Mouse (Mus musculus): ENCODE results near the gene Rab11fip5.

Rab11fip5 gene

GRCm38 (mm10) chr6:85373951-85374733, at the start of gene Rab11fip5:
TSS of gene Rab11fip5 (minus strand) at chr6:85374634.
- no peak for DNase-seq

GRCm38 (mm10) chr6:85423836-85424379, 49.5 kb upstream of the Rab11fip5 start, which contains the start of gene Noto:
TSS of gene Noto (plus strand) at chr6:85423886.
- DNase-seq = no peak

- DNase-seq = no peak
Observed at GRCm38 (mm10) chr6:85419150-85419549, 44.7 kb upstream of the Rab11fip5 start.

- no peak for DNase-seq
Observed at GRCm38 (mm10) chr6:85415829-85416228, 41.4 kb upstream of the Rab11fip5 start.

- DNase-seq = peak; percentile 40
Observed at GRCm38 (mm10) chr6:85410771-85411273, 36.4 kb upstream of the Rab11fip5 start.

- DNase-seq = no peak
Observed at GRCm38 (mm10) chr6:85409003-85409402, 34.6 kb upstream of the Rab11fip5 start.

GRCm38 (mm10) chr6:85403039-85403438, 28.6 kb upstream of the Rab11fip5 start:
- no peak for DNase-seq

GRCm38 (mm10) chr6:85402613-85403012, 28.2 kb upstream of the Rab11fip5 start:
- no peak for DNase-seq

- DNase-seq = peak; percentile 51
Observed at GRCm38 (mm10) chr6:85399715-85400114, 25.3 kb upstream of the Rab11fip5 start.

GRCm38 (mm10) chr6:85397165-85397564, 22.7 kb upstream of the Rab11fip5 start:
- DNase-seq = peak; percentile 55

- no peak for DNase-seq
Observed at GRCm38 (mm10) chr6:85395360-85395759, 20.9 kb upstream of the Rab11fip5 start.

- peak; percentile 70 for DNase-seq
Observed at GRCm38 (mm10) chr6:85391803-85392202, 17.4 kb upstream of the Rab11fip5 start.

GRCm38 (mm10) chr6:85388608-85389007, 14.2 kb upstream of the Rab11fip5 start:
- DNase-seq = no peak

GRCm38 (mm10) chr6:85382791-85383190, 8.4 kb upstream of the Rab11fip5 start:
- no peak for DNase-seq

GRCm38 (mm10) chr6:85381648-85382020, 7.2 kb upstream of the Rab11fip5 start:
- DNase-seq = no peak

- DNase-seq = no peak
Observed at GRCm38 (mm10) chr6:85380901-85381647, 6.6 kb upstream of the Rab11fip5 start.

- DNase-seq = peak; percentile 88
Observed at GRCm38 (mm10) chr6:85380201-85380900, 5.9 kb upstream of the Rab11fip5 start.

GRCm38 (mm10) chr6:85378629-85379028, 4.2 kb upstream of the Rab11fip5 start:
- DNase-seq = no peak

GRCm38 (mm10) chr6:85377876-85378275, 3.4 kb upstream of the Rab11fip5 start:
- no peak for DNase-seq

- no peak for DNase-seq
Observed at GRCm38 (mm10) chr6:85377066-85377734, 2.8 kb upstream of the Rab11fip5 start.

GRCm38 (mm10) chr6:85374734-85375114, 290 bp upstream of the Rab11fip5 start:
- DNase-seq = peak; percentile 98

Measured in kidney, adult 11 months (tissue).